Mouse (Mus musculus): Measurements from ENCODE around the gene Pheta2.

The Pheta2 gene

GRCm38 (mm10) chr15:82338593-82339112 is at the start of gene Pheta2, which contains the start of the genes Naga and Smdt1:
Pheta2 (plus strand) TSS chr15:82338942.
Naga (minus strand) TSS chr15:82338925.
Smdt1 (plus strand) TSS chr15:82338959.
- DNase-seq (ENCODE audit: low read depth, low spot score): peak; percentile 97

GRCm38 (mm10) chr15:82290252-82290651 is 48.5 kb upstream of the Pheta2 start:
- DNase-seq (ENCODE audit: low read depth, low spot score): no peak

- DNase-seq (ENCODE audit: low read depth, low spot score): no peak
Measured at GRCm38 (mm10) chr15:82292851-82293250, 45.9 kb upstream of the Pheta2 start.

- DNase-seq (ENCODE audit: low read depth, low spot score): peak; percentile 76
Measured at GRCm38 (mm10) chr15:82293271-82293711, 45.5 kb upstream of the Pheta2 start.

GRCm38 (mm10) chr15:82294059-82294458 is 44.7 kb upstream of the Pheta2 start:
- peak; percentile 45 for DNase-seq (ENCODE audit: low read depth, low spot score)

GRCm38 (mm10) chr15:82298764-82299561 is 39.8 kb upstream of the Pheta2 start, which contains the start of gene Wbp2nl:
Wbp2nl (plus strand) TSS chr15:82298954.
- DNase-seq (ENCODE audit: low read depth, low spot score): no peak

- no peak for DNase-seq (ENCODE audit: low read depth, low spot score)
Measured at GRCm38 (mm10) chr15:82307107-82307506, 31.6 kb upstream of the Pheta2 start.

GRCm38 (mm10) chr15:82308416-82308815 is 30.3 kb upstream of the Pheta2 start:
- DNase-seq (ENCODE audit: low read depth, low spot score): no peak

GRCm38 (mm10) chr15:82317839-82318238 is 20.9 kb upstream of the Pheta2 start:
- DNase-seq (ENCODE audit: low read depth, low spot score): no peak

GRCm38 (mm10) chr15:82319613-82320012 is 19.1 kb upstream of the Pheta2 start:
- no peak for DNase-seq (ENCODE audit: low read depth, low spot score)

- no peak for DNase-seq (ENCODE audit: low read depth, low spot score)
Measured at GRCm38 (mm10) chr15:82322195-82322594, 16.5 kb upstream of the Pheta2 start.

GRCm38 (mm10) chr15:82325382-82325781 is 13.4 kb upstream of the Pheta2 start:
- DNase-seq (ENCODE audit: low read depth, low spot score): no peak

GRCm38 (mm10) chr15:82335194-82335593 is 3.5 kb upstream of the Pheta2 start:
- DNase-seq (ENCODE audit: low read depth, low spot score): no peak

GRCm38 (mm10) chr15:82336629-82337028 is 2.1 kb upstream of the Pheta2 start:
- no peak for DNase-seq (ENCODE audit: low read depth, low spot score)

GRCm38 (mm10) chr15:82337875-82338274 is 867 bp upstream of the Pheta2 start:
- no peak for DNase-seq (ENCODE audit: low read depth, low spot score)

GRCm38 (mm10) chr15:82339150-82339549 is 408 bp downstream of the Pheta2 start:
- no peak for DNase-seq (ENCODE audit: low read depth, low spot score)

GRCm38 (mm10) chr15:82339634-82340254 is 1.0 kb downstream of the Pheta2 start:
- DNase-seq (ENCODE audit: low read depth, low spot score): no peak

- no peak for DNase-seq (ENCODE audit: low read depth, low spot score)
Measured at GRCm38 (mm10) chr15:82340414-82341035, 1.8 kb downstream of the Pheta2 start.

- no peak for DNase-seq (ENCODE audit: low read depth, low spot score)
Measured at GRCm38 (mm10) chr15:82341036-82341501, 2.3 kb downstream of the Pheta2 start.

- no peak for DNase-seq (ENCODE audit: low read depth, low spot score)
Measured at GRCm38 (mm10) chr15:82341675-82342542, 3.2 kb downstream of the Pheta2 start.

- no peak for DNase-seq (ENCODE audit: low read depth, low spot score)
Measured at GRCm38 (mm10) chr15:82342543-82342935, 3.8 kb downstream of the Pheta2 start.
